Mouse (Mus musculus) erythroid progenitor cell, adult 5-6 weeks (primary cell): ENCODE data around the gene Rpl10a. TPM values are rescaled to one million over a fixed set of nuclear protein-coding genes. Genes with fewer than 3 reads are reported as not detected.

Source experiments
- total RNA-seq, 2 experiments: library from RNA; stranded (forward) in 1 of 2; stranded (reverse) in 1 of 2; fragments of 150-400 nt in 1 of 2; fragments of 186-747, 209-891 nt in 1 of 2; gene quantifications; 2 replicates each; pipeline versions ENCODE4 v1.2.3 to v1.2.4; 2015 to 2017; ENCODE audit warnings: low replicate concordance in 2 of 2

Rpl10a gene
- total RNA-seq, 2 experiments from 2014 or later: 184 to 515 TPM

Other genes with a start within 250 kb of the Rpl10a start
- not detected in 2 replicates for gene Tcp11, start 247.8 kb upstream of the Rpl10a start, total RNA-seq (2015; ENCODE audit: low replicate concordance)
- not detected in 2 replicates for gene Tcp11, start 247.8 kb upstream of the Rpl10a start, total RNA-seq (2017; ENCODE audit: low replicate concordance)
- gene Scube3, start 186.3 kb upstream of the Rpl10a start, total RNA-seq (2015; ENCODE audit: low replicate concordance): not detected in 2 replicates
- not detected in 2 replicates for gene Scube3, start 186.3 kb upstream of the Rpl10a start, total RNA-seq (2017; ENCODE audit: low replicate concordance)
- 5.8 TPM in 1 of 2 replicates, not detected in the other for gene Zfp523, start 151.3 kb upstream of the Rpl10a start, total RNA-seq (2015; ENCODE audit: low replicate concordance)
- gene Zfp523, start 151.3 kb upstream of the Rpl10a start, total RNA-seq (2017; ENCODE audit: low replicate concordance): 1.4 and 7.9 TPM in 2 replicates
- gene Def6, start 120.7 kb upstream of the Rpl10a start, total RNA-seq (2015; ENCODE audit: low replicate concordance): 5.8 and 13.8 TPM in 2 replicates
- gene Def6, start 120.7 kb upstream of the Rpl10a start, total RNA-seq (2017; ENCODE audit: low replicate concordance): 17.2 and 17.8 TPM in 2 replicates
- gene Ppard, start 95.8 kb upstream of the Rpl10a start, total RNA-seq (2015; ENCODE audit: low replicate concordance): 2.9 and 4.0 TPM in 2 replicates
- gene Ppard, start 95.8 kb upstream of the Rpl10a start, total RNA-seq (2017; ENCODE audit: low replicate concordance): 1.7 TPM in 1 of 2 replicates, not detected in the other
- gene Fance, start 15.0 kb upstream of the Rpl10a start, total RNA-seq (2015; ENCODE audit: low replicate concordance): 9.7 and 10.5 TPM in 2 replicates
- gene Fance, start 15.0 kb upstream of the Rpl10a start, total RNA-seq (2017; ENCODE audit: low replicate concordance): 0.76 and 9.8 TPM in 2 replicates
- gene Tead3, start 22.3 kb downstream of the Rpl10a start, total RNA-seq (2015; ENCODE audit: low replicate concordance): not detected in 2 replicates
- not detected in 2 replicates for gene Tead3, start 22.3 kb downstream of the Rpl10a start, total RNA-seq (2017; ENCODE audit: low replicate concordance)
- gene Tulp1, start 36.8 kb downstream of the Rpl10a start, total RNA-seq (2015; ENCODE audit: low replicate concordance): not detected in 2 replicates
- gene Tulp1, start 36.8 kb downstream of the Rpl10a start, total RNA-seq (2017; ENCODE audit: low replicate concordance): not detected in 2 replicates
- 5.9 and 6.8 TPM in 2 replicates for gene Fkbp5, start 189.1 kb downstream of the Rpl10a start, total RNA-seq (2015; ENCODE audit: low replicate concordance)
- gene Fkbp5, start 189.1 kb downstream of the Rpl10a start, total RNA-seq (2017; ENCODE audit: low replicate concordance): 7.6 and 10.6 TPM in 2 replicates
- not detected in 2 replicates for gene Armc12, start 202.3 kb downstream of the Rpl10a start, total RNA-seq (2015; ENCODE audit: low replicate concordance)
- not detected in 2 replicates for gene Armc12, start 202.3 kb downstream of the Rpl10a start, total RNA-seq (2017; ENCODE audit: low replicate concordance)
- gene Clpsl2, start 220.9 kb downstream of the Rpl10a start, total RNA-seq (2015; ENCODE audit: low replicate concordance): not detected in 2 replicates
- gene Clpsl2, start 220.9 kb downstream of the Rpl10a start, total RNA-seq (2017; ENCODE audit: low replicate concordance): not detected in 2 replicates
- gene Clps, start 232.3 kb downstream of the Rpl10a start, total RNA-seq (2015; ENCODE audit: low replicate concordance): not detected in 2 replicates
- gene Clps, start 232.3 kb downstream of the Rpl10a start, total RNA-seq (2017; ENCODE audit: low replicate concordance): not detected in 2 replicates
- gene Lhfpl5, start 247.2 kb downstream of the Rpl10a start, total RNA-seq (2015; ENCODE audit: low replicate concordance): not detected in 2 replicates
- not detected in 2 replicates for gene Lhfpl5, start 247.2 kb downstream of the Rpl10a start, total RNA-seq (2017; ENCODE audit: low replicate concordance)